Mouse (Mus musculus) cerebellum, postnatal 36 days (tissue): ENCODE results near the gene Ap2s1.
"Not testable (repeated sequence)": the region's sequence is repeated elsewhere in the genome, so short reads cannot be mapped to it uniquely, and the experiment has no call there.

Experiments
- DNase-seq, 2 experiments: peaks; one replicate each; pipeline ENCODE4 v3.0.0; 2021 to 2022; ENCODE audit warnings: mixed read lengths in 2 of 2

The Ap2s1 gene

DNA sequence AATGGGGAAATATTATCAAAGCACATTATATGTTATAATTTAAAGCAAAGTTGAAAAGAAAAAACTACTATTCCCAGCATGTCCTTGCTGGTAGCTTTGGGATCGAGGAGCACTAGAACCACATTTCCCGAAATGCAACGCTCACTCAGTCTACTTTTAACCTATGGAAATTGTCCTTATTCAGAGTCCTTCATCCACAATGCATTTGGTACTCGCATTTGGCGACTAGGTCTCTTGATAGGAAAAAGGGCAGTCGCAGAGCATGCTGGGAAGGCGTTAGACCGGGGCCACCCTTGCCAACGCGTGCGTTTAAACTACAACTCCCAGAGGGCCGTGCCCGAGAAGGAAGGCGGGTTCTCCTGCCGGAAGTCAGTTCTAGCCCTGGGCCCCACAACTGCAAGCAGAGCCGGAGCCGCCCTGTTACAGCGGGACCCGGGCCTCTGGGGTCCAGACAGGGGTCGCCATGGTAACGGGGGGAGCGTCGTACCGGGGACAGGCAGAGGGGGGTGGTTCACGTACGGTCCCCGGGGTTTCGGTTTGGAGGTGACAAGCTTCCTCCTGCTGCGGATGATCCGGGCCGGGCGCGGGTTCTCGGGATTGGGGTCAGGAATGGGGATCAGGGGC, at the start of gene Ap2s1:
TSS of gene Ap2s1 (plus strand) at position 338 of the 624 bp plus-strand sequence.
- DNase-seq, result peak; percentile 98 to 99

DNA sequence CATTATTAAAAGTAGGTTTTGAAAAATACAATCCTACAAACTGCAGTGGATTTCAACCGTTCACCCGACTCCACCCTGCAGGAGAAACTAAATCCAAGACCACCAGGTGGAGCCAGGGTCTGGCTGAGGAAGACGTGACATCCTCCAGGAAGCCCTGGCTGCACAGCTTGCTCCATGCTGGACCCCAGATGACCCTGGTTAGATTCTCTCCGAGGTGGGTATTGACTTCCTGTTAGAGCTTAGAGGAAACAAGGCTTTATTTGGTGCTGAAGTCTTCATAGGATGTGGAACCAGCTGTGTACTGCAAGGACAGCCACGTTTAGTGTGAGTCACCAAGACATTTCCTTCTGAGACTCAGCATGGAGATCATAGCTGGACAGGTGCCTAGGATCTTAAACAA, 49.0 kb upstream of the Ap2s1 start:
- no peak for DNase-seq

DNA sequence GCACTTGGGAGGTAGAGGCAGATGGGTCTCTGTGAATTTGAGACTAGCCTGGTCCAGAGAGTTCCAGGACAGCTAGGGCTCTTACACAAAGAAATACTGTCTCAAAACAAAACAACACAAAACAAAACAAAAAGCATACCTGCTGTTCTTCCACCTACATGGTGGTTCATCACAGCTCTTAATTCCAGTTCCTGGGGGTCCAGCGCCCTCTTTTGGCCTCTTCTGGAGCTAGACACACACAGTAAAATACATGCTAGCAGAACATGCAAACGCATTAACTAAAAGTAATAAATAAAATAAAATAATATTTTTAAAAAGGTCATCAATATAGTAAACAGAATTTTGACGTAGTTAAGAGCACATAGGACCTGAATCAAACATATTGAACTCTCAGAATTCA, 43.2 kb upstream of the Ap2s1 start:
- peak in 1 of 2 experiments; percentile 6 for DNase-seq

DNA sequence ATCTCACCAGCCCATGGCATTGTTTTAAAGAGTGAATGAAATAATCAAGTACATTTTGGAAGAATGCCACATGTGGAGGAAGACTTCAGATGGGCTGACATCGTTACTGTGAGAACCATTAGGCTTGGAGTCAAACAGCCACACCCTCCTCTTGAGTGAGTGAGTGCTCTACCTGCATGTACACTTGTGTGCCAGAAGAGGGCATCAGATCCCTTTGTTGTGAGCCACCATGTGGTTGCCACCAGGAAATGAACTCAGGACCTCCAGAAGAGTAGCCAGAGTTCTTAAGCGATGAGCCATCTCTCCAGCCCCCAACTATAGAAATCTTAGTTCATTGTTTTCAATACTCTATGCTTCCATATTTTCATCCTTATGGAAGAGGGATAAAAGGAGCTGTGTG, 39.2 kb upstream of the Ap2s1 start:
- DNase-seq, result no peak

DNA sequence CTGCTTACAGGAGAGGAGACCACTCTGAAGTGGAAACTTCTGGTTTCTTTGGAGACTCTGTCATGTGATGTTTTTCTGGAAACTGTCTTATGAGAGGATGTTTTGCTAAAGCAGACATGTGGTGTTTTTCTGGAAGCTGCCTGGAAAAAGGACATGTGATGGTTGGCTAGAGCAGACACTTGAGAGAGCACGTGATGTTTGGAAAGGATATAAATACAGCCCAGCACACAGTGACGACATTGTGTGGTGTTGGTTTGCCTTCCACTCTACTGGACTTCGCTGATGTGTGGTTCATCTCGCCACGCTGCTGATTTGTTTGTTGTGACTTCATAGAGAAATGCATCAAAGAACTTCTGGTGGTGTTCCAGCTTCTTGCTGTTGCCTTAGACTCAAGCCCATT, 37.6 kb upstream of the Ap2s1 start:
- no peak for DNase-seq

DNA sequence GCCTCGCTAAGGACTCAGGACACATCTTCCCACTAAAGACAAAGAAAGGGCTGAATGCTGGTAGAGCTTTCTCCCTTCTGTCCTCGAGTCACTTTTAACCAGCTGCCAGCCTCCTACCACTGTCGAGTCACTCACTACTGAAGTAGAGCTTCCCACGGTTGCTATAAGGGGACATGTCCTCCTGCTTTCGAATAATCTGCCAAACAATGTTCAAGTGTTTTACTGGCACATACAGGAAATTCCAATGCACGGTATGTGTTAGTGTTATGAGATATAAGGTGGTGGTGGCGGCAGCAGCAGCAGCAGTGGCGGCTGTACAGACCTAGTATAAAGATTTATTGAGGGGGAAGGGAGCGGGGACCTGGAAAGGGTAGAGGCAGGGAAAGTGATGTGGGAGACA, 31.8 kb upstream of the Ap2s1 start:
- DNase-seq, result no peak

DNA sequence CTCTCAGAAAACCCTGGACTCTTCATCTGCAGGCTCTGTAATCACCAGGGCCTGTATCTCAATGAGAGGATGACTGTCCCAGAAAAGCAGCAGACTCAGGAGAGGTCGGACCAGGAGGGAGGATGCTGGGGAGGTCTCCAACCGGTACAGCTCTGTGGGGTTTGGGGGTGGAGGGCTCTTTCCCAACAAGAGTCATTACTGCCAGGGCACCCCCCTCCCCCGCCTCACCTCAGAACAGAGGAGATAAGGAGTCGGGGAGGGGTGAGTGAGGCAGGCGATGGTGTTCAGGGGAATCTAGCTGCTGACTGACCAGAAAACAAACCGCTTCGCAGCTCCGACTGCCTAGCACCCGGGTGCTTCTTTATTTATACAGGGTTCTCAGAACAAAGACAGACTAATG, 30.0 kb upstream of the Ap2s1 start:
- no peak for DNase-seq

DNA sequence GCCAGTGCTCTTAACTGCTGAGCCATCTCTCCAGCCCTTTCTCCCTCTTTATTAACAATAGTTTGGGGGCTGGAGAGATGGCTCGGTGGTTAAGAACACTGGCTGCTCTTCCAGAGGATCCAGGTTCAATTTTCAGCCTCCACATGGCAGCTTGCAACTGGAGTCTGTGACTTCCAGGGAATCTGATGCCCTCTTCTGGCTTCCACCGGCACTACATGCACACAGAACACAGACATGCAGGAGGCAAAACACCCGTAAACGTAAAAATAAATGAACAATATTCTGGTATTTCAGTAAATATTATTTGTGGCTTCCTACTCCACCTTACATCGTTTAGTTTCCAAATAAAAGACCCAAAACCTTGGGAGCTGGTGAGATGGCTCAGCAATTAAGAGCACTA, 27.6 kb upstream of the Ap2s1 start:
- DNase-seq, result no peak

DNA sequence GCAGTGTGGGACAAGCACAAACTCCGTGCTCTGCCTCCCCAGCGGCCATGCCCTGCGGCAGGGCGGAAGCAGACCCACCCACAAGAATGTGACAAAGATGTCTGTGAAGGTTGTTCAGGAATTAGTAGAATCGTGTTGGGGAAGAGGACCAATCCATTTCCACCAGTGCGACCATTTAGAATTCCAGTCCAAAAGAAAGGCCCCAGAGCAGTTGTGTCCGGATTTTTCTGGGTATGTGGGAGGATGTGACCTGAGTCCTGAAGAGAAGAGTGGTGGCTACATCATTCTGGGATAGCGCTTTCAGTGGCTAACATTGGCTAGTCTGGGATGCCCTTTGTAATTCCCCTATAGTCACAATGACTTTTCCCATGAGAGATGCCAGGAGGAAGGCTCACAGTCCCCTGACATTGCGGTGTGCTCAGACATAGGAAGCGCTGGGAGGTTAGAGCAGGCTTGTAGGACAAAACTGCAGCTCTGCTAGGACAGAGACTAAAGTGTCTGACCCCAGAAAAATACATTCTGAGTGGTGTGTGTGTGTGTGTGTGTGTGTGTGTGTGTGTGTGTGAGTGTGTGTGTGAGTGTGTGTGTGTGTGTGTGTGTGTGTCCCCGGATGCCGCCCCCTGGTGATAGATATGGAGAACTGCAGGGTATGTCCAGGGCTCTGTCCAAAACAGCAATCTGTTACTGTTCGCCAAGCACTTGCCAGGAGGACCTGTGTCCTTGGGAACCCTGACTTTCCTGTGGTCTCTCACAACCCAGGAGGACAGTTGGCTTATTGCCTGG, 25.4 kb upstream of the Ap2s1 start:
- no peak for DNase-seq

DNA sequence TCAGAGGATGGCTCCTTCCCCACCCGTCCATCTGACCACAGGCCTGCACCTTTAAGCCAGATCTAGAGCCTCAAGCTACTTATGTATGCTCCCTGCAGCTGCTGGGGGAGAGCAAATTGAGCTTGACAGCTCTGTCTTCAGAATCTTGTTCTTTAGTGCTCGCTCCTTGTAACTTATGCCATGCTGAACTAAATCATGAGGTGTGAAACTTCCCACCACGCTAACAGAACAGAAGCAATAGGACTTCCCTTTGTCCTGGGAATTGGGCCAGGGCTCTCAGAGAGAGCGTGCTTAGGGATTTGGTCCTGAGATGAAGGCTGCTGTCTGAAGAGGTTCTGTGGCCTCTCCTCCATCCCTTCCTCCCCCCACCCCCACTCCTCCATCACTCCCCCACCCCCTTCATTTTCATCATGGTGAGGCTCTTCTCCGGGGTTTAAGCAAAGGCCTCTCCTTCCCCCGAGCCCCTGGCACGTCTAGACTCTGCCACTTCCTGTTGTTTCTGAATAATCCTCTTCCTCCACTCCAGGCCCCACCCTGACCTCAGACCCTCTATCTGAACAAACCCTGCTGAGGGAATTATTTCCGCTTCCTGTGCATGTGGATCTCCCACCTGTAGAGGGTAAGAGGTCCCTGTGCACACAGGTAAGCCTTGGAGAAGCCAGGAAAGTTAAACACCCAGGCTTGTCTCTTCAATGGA, 21.6 kb upstream of the Ap2s1 start:
- DNase-seq, result not testable (repeated sequence)

DNA sequence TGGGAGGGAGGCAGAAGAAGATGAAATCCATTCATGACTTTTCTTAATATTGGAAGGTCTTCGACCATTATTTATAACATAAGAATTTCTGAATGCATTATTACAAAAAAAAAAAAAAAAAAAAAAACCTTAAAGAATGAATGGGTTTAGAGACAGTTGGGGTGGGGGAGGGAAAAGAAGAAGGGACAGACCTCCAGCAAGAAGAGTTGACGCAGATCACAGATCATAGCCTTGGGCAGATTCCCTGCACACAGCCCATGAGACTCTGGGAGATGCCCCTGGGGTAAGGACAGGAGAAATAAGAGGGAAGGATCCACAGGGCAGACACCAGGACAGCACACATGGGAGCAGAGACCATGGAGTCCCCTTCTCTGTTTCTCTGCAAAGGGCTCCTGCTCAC, 16.6 kb upstream of the Ap2s1 start, which contains the start of gene Ceacam9:
TSS of gene Ceacam9 (plus strand) at position 301 of the 400 bp plus-strand sequence.
- DNase-seq, result no peak

DNA sequence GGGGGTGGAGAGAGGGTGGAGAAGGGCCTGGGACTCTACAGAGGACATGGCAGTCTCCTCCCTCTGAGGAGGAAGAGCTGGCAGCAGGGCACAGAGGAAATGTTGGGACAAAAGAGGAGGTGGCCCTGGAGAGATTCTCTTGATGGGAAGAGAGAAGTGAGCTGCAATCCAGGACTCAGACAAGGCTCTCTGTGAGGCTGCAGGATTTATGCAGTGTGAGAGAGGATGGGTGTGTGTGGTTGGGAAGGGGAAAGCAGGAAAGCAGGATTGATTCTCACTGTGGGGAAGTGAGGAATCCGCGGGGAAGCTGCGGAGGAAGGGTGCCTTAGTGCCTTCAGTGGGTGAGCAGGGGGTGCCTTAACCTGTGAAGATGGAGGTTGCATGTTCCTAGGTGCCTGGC, 15.7 kb upstream of the Ap2s1 start:
- not testable (repeated sequence) for DNase-seq

DNA sequence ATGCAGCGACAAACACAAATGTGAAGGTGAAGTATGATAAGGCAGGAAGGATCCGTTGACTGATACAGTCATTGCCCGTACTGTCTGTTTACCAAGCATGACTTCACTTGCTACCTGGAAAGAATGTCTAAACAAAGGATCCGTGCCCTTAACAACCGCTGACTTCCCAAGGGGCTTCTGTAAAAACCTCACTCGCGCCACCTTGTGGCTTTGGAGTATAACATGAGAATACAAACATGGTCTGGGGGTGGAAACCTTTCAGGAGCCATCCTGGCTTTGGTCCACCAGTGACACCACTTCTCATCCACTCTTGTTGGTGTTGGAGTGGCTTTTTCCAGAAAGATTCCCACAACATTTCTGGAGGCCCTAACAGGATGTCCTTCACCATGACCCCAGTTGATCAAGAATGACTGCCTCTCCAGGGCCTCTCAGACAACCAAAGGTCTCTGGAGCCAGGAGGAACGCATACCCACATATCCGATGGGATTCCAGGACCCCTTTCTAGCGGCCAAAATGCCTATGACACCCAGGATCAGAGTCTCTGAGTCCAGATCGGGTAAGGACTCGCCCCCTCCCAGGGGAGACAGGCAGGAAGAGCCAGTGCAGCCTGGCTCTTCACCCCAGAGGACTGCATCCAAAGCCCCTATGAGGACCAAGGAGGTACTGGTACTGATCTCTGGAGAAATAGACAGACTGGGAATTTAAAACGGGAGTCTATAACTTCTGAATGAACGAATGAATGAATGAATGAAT, 9.4 kb upstream of the Ap2s1 start:
- peak; percentile 59 to 60 for DNase-seq

DNA sequence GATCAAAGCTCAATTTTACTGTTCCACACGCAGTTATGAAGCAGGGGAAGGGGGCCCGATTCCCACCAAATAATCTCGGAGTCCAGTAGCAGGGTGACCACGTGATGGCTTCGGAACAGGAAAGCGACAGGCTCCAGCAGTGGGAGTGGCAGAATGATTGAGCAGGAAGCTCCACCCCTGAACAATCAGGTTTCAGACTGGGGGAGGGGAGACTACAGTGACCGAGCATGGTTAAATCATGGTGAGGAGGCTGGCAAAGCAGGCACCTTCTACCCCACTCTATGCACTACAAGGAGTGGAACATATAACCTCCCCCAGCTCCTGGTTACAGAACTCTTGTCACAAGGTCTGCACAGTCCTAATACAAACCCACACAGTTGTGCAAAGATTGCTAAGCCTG, 8.6 kb upstream of the Ap2s1 start:
- not testable (repeated sequence) for DNase-seq

DNA sequence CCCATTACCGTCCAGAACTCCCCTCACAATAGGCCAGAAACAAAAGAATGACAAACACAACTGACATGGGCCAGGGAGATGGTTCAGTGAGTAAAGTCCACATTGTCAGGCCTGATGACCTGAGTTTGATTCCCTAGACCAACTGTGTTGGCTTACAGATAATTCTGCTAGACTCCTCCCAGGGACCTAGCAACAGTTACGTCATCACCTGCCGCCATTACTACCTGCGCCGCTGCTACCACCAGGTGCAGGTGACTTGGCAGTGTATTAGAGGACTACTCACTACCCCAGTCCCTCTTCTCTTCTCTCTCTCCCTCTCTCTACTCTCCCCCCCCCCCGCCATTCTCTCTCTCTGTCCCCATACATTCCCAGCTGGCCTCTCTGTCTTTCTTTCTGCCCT, 7.4 kb upstream of the Ap2s1 start:
- DNase-seq, result no peak

DNA sequence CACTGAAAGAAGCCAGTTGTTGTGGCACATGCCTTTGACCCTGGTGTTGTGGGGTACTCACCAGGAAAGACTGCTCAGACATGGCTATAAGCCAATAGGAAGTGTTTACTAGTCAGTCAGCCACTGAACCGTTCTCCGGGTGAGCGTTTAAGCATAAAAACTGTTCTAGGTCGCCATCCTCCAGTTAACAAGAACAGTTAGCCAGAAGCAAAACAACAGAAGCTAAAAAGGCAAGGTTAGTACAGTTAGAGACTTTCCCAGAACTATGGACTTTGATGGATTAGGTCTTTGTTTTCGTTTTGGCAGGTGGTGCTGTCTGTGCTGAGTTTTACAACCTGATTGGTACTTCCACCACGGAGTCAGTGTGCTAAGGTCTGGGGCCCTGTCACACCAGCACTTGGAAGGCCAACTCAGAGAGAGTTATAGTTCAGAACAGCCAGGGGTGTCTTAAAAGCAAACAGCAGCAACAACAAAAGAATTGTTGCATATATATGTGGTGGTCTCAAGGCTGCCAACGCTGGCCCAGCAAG, 6.3 kb upstream of the Ap2s1 start:
- no peak for DNase-seq

DNA sequence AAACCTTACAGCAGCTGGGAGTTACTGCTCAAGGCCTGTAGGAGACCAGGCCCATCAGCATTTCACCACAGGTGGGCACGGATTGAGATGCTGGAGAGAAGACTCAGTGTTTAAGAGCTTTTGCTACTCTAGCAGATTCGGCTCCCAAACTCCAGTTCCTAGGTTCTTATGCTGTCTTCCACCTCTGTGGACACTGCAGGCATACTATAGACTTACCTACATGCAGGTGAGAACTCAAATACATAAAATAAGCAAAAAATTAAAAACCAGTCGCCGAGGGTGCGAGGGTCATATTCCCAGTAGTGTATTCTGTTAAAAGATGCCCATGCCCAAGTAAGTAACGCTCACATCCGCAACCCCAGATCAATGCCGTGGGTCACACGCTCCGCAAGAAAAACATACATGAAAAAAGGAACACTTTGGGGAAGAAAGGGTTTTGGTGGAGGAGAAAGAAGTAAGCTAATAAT, 571 bp upstream of the Ap2s1 start:
- DNase-seq, result peak in 1 of 2 experiments; percentile 26

DNA sequence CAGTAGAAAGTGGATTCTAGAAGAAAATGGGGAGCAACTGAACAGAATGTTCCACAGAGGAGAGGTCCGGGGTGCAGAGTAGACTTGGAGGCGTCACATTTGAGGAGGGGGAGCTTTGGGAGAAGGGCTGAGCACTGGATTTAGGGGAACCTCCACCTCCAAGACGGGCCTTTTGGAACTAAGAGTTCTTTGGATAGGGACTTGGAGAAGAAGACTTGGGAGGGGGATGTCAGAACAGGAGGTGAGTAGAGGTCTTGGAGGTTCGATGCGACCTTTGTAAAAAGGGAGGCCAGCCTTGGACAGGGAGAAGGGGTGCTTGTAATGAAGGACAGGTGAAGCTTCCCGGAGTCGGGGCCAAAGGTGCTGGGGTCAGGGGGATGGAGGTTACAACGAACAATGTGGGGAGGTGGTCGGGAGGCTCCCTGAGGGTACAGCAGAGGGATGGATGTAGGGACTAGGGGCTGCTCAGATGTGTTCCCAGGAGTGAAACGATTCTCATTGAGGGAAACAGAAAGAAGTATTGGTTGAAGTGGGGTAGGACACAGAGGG, 920 bp downstream of the Ap2s1 start:
- no peak for DNase-seq

DNA sequence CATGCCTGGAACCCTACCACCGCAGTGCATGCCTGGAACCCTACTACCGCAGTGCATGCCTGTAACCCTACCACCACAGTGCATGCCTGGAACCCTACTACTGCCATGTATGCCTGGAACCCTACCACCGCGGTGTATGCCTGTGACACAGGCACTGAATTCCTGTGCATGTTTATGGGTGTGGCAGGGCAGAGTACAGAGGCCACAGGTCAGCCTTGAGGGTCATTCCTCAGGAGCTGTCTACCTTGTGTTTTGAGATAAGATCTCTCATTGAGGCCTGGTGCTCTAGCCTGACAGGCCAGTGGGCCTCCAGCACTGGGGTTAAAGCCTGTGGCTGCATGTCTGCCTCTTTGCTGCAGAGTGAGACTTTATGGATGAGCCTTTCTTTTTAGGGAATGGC, 7.2 kb downstream of the Ap2s1 start:
- DNase-seq, result no peak

DNA sequence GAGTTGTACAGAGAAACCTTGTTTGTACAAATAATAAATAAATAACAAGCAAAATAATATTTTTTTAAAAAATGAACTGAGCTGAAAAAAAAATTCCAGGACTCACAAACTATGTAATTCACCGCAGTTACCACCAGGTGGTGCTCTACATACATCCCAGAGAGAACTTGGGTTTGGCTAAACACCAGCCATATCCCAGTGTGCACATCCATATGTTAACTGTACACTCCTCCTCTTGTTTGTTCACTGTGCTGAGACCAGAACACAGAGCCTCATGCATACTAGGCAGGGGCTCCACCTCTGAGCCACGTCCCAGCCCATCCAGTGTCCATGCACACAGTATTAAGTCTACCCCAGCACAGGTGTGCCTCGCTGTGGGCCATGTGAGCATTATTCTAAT, 7.9 kb downstream of the Ap2s1 start:
- peak; percentile 41 to 54 for DNase-seq

DNA sequence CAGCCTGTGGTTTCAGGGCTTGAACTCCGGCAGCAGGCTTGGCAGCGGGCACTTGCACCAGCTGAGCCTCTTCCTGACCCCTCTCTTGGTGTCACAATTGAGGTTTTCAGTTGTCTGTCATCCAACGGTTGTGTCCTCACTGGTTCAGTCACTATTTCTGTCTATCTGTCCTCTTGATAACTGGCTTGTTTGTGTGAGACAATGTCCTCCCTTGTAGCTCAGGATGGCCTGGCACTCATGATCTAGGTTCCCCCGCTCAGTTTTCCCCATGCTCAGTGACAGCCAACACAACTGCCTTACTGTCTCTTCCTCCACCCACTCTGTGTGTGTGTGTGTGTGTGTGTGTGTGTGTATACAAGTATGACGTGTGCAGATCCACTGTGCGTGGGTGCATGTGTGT, 9.4 kb downstream of the Ap2s1 start:
- no peak for DNase-seq

DNA sequence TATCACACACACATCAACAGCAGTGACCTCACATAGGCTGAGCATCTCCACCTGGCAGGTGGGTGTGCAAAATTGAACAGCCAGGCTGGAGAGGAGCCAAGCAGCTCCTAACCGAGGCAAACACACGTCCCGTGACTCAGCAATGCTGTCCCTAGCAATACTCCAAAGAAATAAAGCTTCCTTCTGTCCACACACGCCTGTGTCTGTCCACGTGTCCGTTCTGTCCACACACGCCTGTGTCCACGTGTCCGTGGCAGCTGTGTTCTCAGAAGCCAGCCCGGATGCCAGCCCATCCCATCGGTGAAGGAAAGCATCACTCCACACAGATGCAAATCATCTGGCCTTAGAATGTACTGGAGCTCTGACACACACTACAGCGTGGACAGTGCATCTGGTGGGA, 13.8 kb downstream of the Ap2s1 start:
- no peak for DNase-seq
